19 mouse cellular contexts compared by ENCODE assay signal in the genomic region with DNA sequence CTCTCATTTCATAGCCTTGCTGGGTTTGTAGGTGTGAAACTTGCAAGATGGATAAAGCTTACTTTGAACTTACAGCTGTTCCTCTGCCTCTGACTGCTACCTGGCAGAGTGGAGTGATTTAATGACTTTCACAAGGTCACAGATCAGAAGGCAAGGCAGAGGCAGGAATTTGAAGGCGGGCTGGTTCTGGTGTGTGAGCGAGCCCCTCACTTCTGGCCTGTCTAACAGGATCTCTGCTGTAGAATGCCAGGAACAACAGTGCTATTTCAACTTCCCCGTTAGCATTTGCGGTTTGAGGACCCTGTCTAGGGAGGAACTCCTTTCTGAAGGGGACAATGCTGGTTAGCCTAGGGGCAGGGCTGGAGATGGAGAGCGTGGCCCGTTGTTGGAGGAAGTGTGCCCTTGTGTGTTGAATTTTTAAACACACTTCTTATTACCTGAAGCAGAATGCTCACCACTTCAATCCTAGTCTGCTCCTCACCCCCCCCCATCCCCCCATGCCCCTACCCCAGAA. TPM values are rescaled to one million over a fixed set of nuclear protein-coding genes. Genes with fewer than 3 reads are reported as not detected.
"Had no signal": no experiment of that assay in that cellular context is flagged by ENCODE, and none has a peak within 500 bp of the region (broad histone marks: within the 10 kb centered on the region; RNA-seq: fewer than 3 reads in every experiment).

No protein-coding gene starts in this region.

- H3K9me3 ChIP-seq: limb, embryonic 15.5 days; midbrain, embryonic 12.5 days; neural tube, embryonic 13.5 days had no signal

- H3K4me1 ChIP-seq: limb, embryonic 15.5 days; midbrain, embryonic 12.5 days; neural tube, embryonic 13.5 days had no signal

- H3K27me3 ChIP-seq: limb, embryonic 15.5 days; midbrain, embryonic 12.5 days; neural tube, embryonic 13.5 days had no signal

- H3K4me3 ChIP-seq: limb, embryonic 15.5 days; megakaryocyte, embryonic 14.5 days; midbrain, embryonic 12.5 days; neural tube, embryonic 13.5 days had no signal

- H3K36me3 ChIP-seq: limb, embryonic 15.5 days; midbrain, embryonic 12.5 days; neural tube, embryonic 13.5 days had no signal

- H3K4me2 ChIP-seq: limb, embryonic 15.5 days; midbrain, embryonic 12.5 days; neural tube, embryonic 13.5 days had no signal

- H3K9ac ChIP-seq: limb, embryonic 15.5 days; liver, embryonic 14.5 days; midbrain, embryonic 12.5 days; neural tube, embryonic 13.5 days had no signal

- H3K27ac ChIP-seq: limb, embryonic 15.5 days; liver, embryonic 14.5 days; midbrain, embryonic 12.5 days; neural tube, embryonic 13.5 days had no signal

- DNase-seq: kidney, adult 18-20 months; kidney, postnatal 25 days; layer of hippocampus, adult 9-11 months; layer of hippocampus, postnatal 36 days; lung, adult 2 months; lung, postnatal 36 days; retina, postnatal 1 day; right cerebral cortex, postnatal 4 days; spleen, adult 18-20 months; thymus, adult 18-20 months; thymus, postnatal 36 days had no signal

- ATAC-seq: lung, postnatal 0 days; midbrain, embryonic 16.5 days had no signal

RNA-seq across cellular contexts. Expression of a gene that starts 48.5 kb away (rescaled TPM):
- total RNA-seq: layer of hippocampus, postnatal 36 days; left cerebral cortex, postnatal 25 days had no signal
